In the genomic region with DNA sequence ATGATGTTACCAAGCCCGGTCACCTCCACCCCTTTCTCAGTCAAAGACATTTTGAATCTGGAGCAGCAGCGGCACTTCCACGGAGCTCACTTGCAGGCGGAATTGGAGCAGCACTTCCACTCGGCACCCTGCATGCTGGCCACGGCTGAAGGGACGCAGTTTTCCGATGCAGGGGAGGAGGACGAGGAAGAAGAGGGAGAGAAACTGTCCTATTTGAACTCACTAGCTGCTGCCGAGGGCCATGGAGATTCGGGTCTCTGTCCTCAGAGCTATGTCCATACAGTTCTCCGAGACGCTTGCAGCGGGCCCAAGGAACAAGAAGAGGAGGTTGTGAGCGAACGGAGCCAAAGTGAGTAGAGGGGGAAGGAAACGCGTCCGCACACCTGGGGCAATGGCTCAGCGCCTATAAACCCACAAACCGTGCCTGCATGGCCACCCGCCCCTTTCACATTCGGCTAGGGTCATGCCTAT, we compare ENCODE assay signal across 9 mouse cellular contexts. TPM values are rescaled to one million over a fixed set of nuclear protein-coding genes. Genes with fewer than 3 reads are reported as not detected.
DNase-seq lines count a peak whose midpoint lies in the region; ATAC-seq lines count a peak whose summit lies in the region.
"Had no signal": no experiment of that assay in that cellular context is flagged by ENCODE, and none has a peak within 500 bp of the region (broad histone marks: within the 10 kb centered on the region; RNA-seq: fewer than 3 reads in every experiment).

No protein-coding gene starts in this region.

- peaks cover 88% of the 10 kb centered on the region for H3K27me3 ChIP-seq in heart, embryonic 11.5 days (ENCODE audit: control insufficient read depth, insufficient read depth, low read length)
- H3K27me3 ChIP-seq in embryonic facial prominence, embryonic 10.5 days (replicated peaks; ENCODE audit: low read depth, poor library complexity, severe bottlenecking), result peaks cover 100% of the 10 kb centered on the region
- peaks cover 86% of the 10 kb centered on the region for H3K27me3 ChIP-seq in hindbrain, embryonic 12.5 days
- peaks cover 93% of the 10 kb centered on the region for H3K27me3 ChIP-seq in midbrain, embryonic 12.5 days

- no peak for ATAC-seq in heart, embryonic 11.5 days (replicated peaks; ENCODE audit: insufficient number of reproducible peaks, low FRiP score, low TSS enrichment)
- no peak; the same call in 1 of the 2 replicates for ATAC-seq in hindbrain, embryonic 12.5 days (ENCODE audit: low FRiP score)
- no peak for ATAC-seq in midbrain, embryonic 12.5 days (ENCODE audit: low FRiP score, low read depth)

- peak overlapping the region; percentile 25 for H3K4me3 ChIP-seq in heart, embryonic 11.5 days (ENCODE audit: low read depth, low read length)
- peak overlapping the region; percentile 58 for H3K4me3 ChIP-seq in embryonic facial prominence, embryonic 10.5 days
- H3K4me3 ChIP-seq in hindbrain, embryonic 12.5 days, result peak overlapping the region; percentile 20
- H3K4me3 ChIP-seq in midbrain, embryonic 12.5 days, result peak overlapping the region; percentile 28

- intact Hi-C loops in heart, postnatal 14 days (cut with DNase I), result no loop called here

- no peak for DNase-seq in heart, postnatal 14 days
- DNase-seq in embryonic facial prominence, embryonic 10.5 days (ENCODE audit: low spot score), result peak; percentile 58
- no peak for DNase-seq in urinary bladder, postnatal 36 days (ENCODE audit: low spot score in 2 of 2)
- no peak for DNase-seq in natural killer cell, adult 2 months (ENCODE audit: low spot score in 2 of 2)
- no peak for DNase-seq in frontal cortex, postnatal 14 days (ENCODE audit: low spot score in 2 of 2)

- no peaks in the 10 kb centered on the region for H3K36me3 ChIP-seq in heart, embryonic 11.5 days (ENCODE audit: control insufficient read depth, insufficient read depth, low read length)
- no peaks in the 10 kb centered on the region for H3K36me3 ChIP-seq in embryonic facial prominence, embryonic 10.5 days (replicated peaks)
- no peaks in the 10 kb centered on the region for H3K36me3 ChIP-seq in hindbrain, embryonic 12.5 days
- no peaks in the 10 kb centered on the region for H3K36me3 ChIP-seq in midbrain, embryonic 12.5 days

- WGBS in heart, embryonic 11.5 days (ENCODE audit: insufficient replicate concordance), result 2% methylated on average over 23 of the region's 23 CpGs
- under 1% methylated on average over 23 of the region's 23 CpGs for WGBS in embryonic facial prominence, embryonic 10.5 days
- under 1% methylated on average over 23 of the region's 23 CpGs for WGBS in hindbrain, embryonic 12.5 days
- WGBS in midbrain, embryonic 12.5 days, result under 1% methylated on average over 23 of the region's 23 CpGs

- peaks cover 25% of the 10 kb centered on the region for H3K4me1 ChIP-seq in heart, embryonic 11.5 days (ENCODE audit: control insufficient read depth, insufficient read depth, low read length)
- H3K4me1 ChIP-seq in embryonic facial prominence, embryonic 10.5 days, result peaks cover 58% of the 10 kb centered on the region
- H3K4me1 ChIP-seq in hindbrain, embryonic 12.5 days, result peaks cover 40% of the 10 kb centered on the region
- H3K4me1 ChIP-seq in midbrain, embryonic 12.5 days, result peaks cover 60% of the 10 kb centered on the region

- no peaks in the 10 kb centered on the region for H3K9me3 ChIP-seq in heart, embryonic 11.5 days (replicated peaks; ENCODE audit: control insufficient read depth, low read length)
- H3K9me3 ChIP-seq in embryonic facial prominence, embryonic 10.5 days, result no peaks in the 10 kb centered on the region
- H3K9me3 ChIP-seq in hindbrain, embryonic 12.5 days (replicated peaks), result no peaks in the 10 kb centered on the region
- H3K9me3 ChIP-seq in midbrain, embryonic 12.5 days, result no peaks in the 10 kb centered on the region

- H3K9ac ChIP-seq in heart, embryonic 11.5 days (ENCODE audit: low read depth, low read length), result no peak overlapping the region
- no peak overlapping the region for H3K9ac ChIP-seq in hindbrain, embryonic 12.5 days
- 0 out of 2 replicates have a peak overlapping the region, but pooled peaks have one; percentile 28 for H3K9ac ChIP-seq in midbrain, embryonic 12.5 days (replicated peaks)

- H3K4me2 ChIP-seq in heart, embryonic 11.5 days, result peak overlapping the region; percentile 38
- peak overlapping the region; percentile 37 for H3K4me2 ChIP-seq in hindbrain, embryonic 12.5 days (replicated peaks)
- peak overlapping the region; percentile 50 for H3K4me2 ChIP-seq in midbrain, embryonic 12.5 days (replicated peaks)

- H3K27ac ChIP-seq in heart, embryonic 11.5 days (ENCODE audit: low read depth, low read length), result no peak overlapping the region
- H3K27ac ChIP-seq in embryonic facial prominence, embryonic 10.5 days (replicated peaks), result no peak overlapping the region
- no peak overlapping the region for H3K27ac ChIP-seq in hindbrain, embryonic 12.5 days
- H3K27ac ChIP-seq in midbrain, embryonic 12.5 days (replicated peaks), result no peak overlapping the region

RNA-seq across cellular contexts. Expression of a gene that starts 0.4 kb away (rescaled TPM):
- polyA plus RNA-seq in heart, embryonic 11.5 days (2014; fragmentation: Nextera tagmentation; extraction: Ambion mirVana), result not detected in 2 replicates
- total RNA-seq in heart, postnatal 14 days (2021), result not detected
- 3.7 and 4.1 TPM in 2 replicates for polyA plus RNA-seq in embryonic facial prominence, embryonic 10.5 days (2016; fragmentation: Nextera tagmentation; extraction: Ambion mirVana)
- polyA plus RNA-seq in hindbrain, embryonic 12.5 days (2016; fragmentation: Nextera tagmentation; extraction: Ambion mirVana), result 0.21 and 0.22 TPM in 2 replicates
- polyA plus RNA-seq in midbrain, embryonic 12.5 days (2016; fragmentation: Nextera tagmentation; extraction: Ambion mirVana), result 0.97 and 2.5 TPM in 2 replicates
- total RNA-seq: layer of hippocampus, adult 8-10 months had no signal
